Mouse (Mus musculus): ENCODE results near the gene Ppp4r4.

DNA sequence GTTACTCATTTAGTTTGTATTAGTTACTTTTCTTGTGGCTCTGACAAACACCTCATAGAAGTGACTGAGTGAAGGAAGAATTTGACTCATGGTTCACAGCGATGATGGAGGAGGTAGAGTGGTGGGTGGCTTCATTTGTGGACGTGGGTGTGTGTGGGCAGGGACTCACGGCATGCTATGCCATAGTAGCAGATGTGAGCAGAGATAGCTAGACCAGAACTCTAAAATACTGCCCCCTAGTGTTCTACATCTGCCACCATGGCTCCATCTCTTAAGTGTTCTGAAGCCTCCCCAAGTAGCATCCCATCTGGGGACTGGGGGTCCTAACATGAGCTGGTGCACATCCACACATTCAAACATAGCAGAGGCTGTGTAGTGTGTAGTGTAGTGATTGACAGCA, 21.4 kb downstream of the Ppp4r4 start:
- TF ChIP-seq CTCF (IDR thresholded peaks at IDR 0.05; ENCODE audit: low read depth, low read length), result peak; percentile 24; the same call in 1 of the 2 replicates
- no peak for TF ChIP-seq POLR2A (IDR thresholded peaks at IDR 0.05; ENCODE audit: extremely low read depth, insufficient read depth, low read length)

Data from liver, adult 2 months (tissue).